Mouse (Mus musculus) NIH3T3 (cell line): ENCODE measurements around the gene Camsap2.

Experiments used
- DNase-seq: peaks from one replicate; pipeline ENCODE4 v3.0.0-alpha.2; 2012; ENCODE audit warnings: low read depth

Camsap2 gene

GRCm38 (mm10) chr1:136255657-136256056 lies 90.2 kb downstream of the Camsap2 start:
- DNase-seq, result no peak

GRCm38 (mm10) chr1:136255174-136255573 lies 90.7 kb downstream of the Camsap2 start:
- DNase-seq, result peak; percentile 51

DNA sequence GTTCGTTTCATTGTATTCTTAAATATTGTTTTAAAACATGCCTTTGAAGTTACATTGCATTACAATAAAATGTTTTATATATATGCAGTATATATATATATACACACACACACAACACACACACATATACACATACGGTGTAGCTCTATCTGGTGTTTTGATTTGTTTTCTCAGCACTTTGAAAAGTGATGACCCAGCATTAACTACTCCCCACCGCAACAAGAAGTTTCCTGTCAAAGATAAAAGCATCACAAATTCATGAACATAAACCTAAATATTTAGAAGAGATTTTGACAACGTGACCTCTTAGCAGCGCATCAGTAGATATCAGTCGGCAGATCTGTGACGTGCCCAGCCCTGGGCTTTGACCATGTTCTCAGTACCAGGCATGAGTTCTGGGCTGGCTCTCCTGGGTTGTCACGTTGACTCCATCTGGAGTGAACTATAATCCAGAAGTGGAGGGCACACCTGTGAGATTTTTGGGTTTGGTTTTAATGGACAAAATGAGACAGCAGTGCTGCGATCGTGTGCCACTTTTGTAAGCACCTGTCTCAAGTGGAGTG lies 91.3 kb downstream of the Camsap2 start:
- no peak for DNase-seq

GRCm38 (mm10) chr1:136253472-136253871 lies 92.4 kb downstream of the Camsap2 start:
- DNase-seq, result no peak

GRCm38 (mm10) chr1:136249662-136250061 lies 96.2 kb downstream of the Camsap2 start:
- DNase-seq, result no peak

- no peak for DNase-seq
These were observed 98.5 kb downstream of the Camsap2 start for GRCm38 (mm10) chr1:136247393-136247792.

DNA sequence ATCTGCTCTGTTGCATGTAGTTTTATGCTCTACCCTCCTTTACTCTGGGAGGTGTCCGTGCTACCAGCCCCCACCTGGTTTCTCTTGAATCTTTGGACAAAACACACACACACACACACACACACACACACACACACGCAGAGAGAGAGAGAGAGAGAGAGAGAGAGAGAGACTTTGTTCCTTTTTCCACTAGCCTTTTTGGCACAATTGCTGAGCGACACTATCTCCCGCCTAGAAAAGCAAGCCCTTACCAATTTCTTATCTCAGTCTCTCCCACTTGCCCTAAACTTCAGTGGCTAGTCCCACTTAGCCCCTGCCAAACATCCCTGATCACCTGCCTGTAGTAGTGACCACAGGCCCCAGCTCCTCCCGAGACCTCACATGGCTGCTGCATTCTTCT lies 101.4 kb downstream of the Camsap2 start:
- no peak for DNase-seq

DNA sequence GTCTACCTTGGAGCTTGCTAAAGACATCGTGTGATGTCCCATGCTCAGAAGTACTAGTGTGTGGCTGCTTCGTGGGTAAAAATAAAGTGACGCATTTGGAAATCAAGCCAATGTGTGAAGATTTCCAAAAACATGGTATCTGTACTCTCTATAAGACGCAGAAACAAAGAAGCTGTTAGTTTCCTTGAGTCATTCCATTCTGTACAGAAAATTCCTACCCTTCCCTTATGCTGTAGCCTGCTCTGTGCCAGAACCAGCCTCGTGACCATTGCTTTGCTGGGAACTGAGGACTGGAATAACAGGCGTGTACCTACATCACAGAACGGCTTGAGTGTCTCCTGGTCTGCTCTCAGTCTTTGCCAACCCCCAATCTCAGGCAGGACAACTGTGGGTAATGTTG lies 104.1 kb downstream of the Camsap2 start:
- no peak for DNase-seq

DNA sequence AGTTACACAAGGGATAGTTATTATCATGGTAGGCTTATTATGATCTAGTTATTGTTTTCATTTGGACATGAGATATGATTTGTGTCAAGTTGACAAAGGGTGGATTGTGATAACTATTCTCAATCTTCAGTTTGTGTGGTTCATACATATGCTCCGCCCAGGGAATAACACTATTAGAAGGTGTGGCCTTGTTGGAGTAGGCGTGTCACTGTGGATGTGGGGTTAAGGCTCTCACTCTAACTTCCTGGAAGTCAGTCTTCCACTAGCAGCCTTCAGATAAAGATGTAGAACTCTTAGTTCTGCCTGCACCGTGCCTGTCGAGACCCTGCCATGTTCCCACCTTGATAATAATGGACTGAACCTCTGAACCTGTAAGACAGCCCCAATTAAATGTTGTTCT lies 107.4 kb downstream of the Camsap2 start:
- DNase-seq, result no peak

DNA sequence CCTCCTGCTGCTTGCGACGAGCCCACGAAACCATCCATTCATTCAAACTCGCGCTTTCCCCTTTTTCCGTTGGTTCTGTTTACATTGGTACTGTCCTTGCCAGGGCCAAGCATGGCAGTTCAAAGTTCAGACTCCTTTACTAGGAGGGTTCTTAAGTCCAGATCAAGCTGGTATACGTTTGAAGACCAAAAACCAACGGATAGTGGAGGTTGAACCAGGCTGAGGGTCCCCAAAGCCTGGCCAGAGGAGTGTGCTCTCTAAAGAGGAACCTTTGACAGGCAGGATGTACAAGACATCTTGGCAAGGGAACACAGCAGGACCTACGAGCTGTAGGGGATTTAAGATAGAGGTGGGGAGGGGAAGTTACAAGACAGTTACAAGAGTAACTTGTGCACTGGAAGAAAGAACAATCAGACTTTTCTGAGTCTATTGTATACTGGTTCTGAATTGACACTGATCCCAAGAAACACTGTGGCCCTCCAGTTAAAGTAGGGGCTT lies 111.3 kb downstream of the Camsap2 start:
- DNase-seq, result no peak

- DNase-seq, result peak; percentile 76
These were observed 111.9 kb downstream of the Camsap2 start, which contains the start of gene Inava for GRCm38 (mm10) chr1:136233892-136234594. TSS of gene Inava (minus strand) at chr1:136234264.

- DNase-seq, result peak; percentile 42
These were observed 112.7 kb downstream of the Camsap2 start for GRCm38 (mm10) chr1:136232986-136233790.

DNA sequence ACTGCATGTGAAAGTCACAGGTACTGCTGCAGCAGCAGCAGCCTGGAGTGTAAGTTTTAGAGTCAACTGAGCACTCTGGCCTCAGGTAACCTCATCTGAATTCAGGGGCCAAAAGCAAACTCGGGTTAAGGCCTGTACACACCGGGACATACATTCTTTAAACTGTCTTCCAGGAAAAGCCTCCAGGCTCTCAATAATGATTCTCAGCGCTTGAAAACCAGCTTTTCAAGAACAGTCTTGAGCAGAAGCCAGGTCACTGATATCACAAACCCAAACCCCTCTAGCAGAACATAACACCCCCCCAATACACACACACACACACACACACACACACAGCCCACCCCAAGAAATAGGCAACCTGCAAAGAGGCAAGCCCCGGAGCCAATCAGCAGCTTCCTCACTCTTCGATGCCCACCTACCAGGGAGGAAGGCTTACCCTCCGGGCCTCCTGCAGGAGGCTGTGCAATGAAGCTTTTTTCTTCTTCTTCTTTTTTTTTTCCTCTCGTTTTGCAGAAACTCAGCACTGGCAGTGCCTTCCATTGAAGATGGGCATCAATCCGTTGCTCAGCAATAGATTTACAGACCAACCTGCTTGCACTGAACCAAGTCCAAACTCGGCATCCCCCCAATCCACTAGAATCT lies 113.5 kb downstream of the Camsap2 start:
- peak; percentile 24 for DNase-seq

- DNase-seq, result no peak
These were observed 114.3 kb downstream of the Camsap2 start for GRCm38 (mm10) chr1:136231596-136231995.

DNA sequence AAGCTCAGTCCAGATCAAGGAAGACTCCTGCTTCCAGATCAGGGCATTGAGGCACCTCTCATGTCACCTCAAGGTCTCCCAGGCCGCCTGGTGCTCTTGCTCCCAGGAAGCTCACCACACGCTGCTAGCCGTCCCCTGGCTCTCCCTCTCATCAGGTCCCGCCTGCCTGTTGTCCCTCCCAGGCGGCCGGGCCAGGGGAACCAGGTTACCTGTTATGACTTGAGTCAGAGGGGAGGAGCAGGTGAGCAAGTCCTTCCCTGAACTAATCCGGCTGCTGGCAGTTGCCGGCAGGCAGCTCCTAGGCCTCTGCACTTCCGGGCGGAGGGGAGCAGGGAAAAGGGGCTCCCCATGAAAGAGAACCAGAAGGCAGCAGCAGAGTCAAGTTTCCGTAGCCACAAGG lies 115.7 kb downstream of the Camsap2 start:
- no peak for DNase-seq

DNA sequence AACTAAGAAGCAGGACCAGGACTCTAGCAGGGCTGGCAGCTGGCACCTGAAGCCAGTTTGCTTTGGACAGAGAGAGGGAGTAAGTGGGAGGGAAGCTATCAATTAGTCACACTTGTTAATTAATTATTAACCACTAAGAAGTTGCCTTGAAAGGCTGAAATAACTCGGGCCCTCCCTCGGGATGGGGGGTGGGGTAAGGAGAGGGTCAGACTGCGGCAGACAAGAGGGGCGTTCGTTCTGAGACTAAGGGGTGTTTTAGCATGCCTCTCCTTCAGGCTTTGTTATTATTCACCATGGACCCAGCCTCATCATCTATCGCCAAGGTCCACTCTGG lies 116.9 kb downstream of the Camsap2 start:
- DNase-seq, result peak; percentile 11

- peak; percentile 90 for DNase-seq
These were observed 117.4 kb downstream of the Camsap2 start for GRCm38 (mm10) chr1:136228328-136229039.

DNA sequence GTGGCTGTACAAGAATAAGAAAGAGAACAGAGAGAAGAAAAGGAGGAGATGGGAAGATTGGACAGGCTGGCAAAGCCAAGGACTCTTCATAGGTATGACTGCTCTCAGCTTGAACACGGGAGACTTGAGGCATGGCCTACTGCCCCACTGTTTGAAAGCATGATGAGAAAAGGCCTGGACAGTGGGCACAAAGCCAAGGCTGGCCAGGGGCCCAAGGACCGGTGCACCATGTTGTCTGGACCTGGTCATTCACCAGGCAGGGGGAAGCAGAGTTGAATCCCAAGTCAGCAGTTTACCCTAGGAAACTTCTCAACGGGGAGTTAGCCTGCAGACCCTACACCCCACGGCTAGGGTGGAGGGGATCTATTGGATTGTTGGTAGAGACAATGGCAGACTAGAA lies 118.0 kb downstream of the Camsap2 start:
- DNase-seq, result peak; percentile 75

GRCm38 (mm10) chr1:136226626-136227025 lies 119.3 kb downstream of the Camsap2 start:
- DNase-seq, result no peak

DNA sequence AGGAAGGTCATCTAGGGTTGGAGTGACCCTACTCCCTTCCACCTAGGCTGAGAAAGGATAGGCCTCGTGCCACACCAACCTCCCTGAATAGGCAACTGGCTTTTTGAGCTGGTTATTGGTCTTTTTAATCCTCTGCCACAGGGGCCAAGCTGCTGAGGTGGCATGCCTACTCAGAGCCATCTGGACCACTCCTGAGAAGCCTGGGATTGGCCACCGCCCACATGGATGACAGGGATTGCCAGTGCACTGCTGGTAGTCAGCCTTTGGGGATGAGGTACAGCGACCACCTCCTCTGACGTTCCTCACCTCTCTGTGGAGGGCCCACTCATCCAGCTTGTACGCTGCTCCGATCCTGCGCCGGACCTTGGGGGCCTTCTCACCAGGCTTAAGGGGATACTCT lies 120.1 kb downstream of the Camsap2 start:
- DNase-seq, result no peak

DNA sequence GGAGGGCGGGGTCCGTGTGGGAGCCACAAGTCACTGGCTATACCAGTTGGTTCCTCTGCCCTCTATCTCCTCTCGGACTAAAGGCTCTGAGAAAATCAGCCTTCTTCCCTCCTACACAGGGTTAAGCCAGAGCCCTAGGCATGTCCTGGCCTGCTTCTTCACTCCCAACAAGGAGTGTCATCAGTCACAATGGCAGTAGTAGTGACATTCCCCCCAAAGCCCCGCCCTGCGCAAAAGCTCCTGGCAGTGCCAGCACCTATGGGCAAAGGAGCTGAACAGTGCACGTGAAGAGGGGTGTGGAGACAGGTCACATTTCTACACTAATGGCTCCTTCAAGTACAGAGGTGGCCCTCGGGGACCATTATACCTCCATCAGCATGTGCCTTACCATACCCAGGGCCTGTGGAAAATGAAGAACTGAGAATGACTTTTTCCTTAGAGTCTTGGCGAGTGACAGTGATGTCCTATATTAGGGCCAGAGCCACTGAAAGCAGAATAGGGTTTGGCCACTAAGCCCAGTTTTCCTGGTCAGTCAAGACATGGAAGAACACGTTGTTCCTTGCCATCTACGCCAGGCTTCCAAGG lies 122.1 kb downstream of the Camsap2 start:
- DNase-seq, result no peak
